Mouse (Mus musculus) inflammation-experienced regulatory T-cells (primary cell): ENCODE results near the gene Slc12a1. TPM values are rescaled to one million over a fixed set of nuclear protein-coding genes. Genes with fewer than 3 reads are reported as not detected.

Experiments
- polyA plus RNA-seq, 2 experiments: library from polyadenylated mRNA; unstranded; fragments of 100-300 nt; shearing (Covaris generic); gene quantifications; one replicate each; pipeline ENCODE4 v1.2.1; 2017

The Slc12a1 gene
- polyA plus RNA-seq: under 1 TPM in 1 of 2 experiments, not detected in 1; 0.33 TPM

GRCm38 (mm10) chr2:125152388-125152787, at the start of gene Slc12a1:
TSS of gene Slc12a1 (plus strand) at chr2:125152505.

DNA sequence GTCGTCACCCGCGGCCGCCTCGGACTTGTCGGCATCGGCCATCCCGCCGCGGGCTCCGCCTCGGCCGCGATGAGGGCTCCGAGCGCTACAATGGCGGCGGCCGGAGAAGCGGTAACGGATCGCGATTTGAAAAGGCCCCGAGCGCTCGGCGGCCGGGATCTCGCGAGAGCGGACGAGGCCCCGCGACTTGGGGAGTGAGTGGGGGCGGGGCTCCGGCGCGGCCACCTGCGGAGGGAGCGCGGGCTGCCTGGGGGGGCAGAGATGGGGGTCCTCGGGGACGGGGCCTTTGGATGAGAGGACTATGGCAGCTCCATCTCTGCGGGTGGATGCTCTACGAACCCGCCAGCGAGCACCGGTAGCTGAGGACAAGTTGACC, 28.8 kb upstream of the Slc12a1 start, which contains the start of gene Myef2:
Myef2 (minus strand) TSS at position 185 of the 376 bp plus-strand sequence.

GRCm38 (mm10) chr2:125135903-125136811, 16.1 kb upstream of the Slc12a1 start, which contains the start of gene Ctxn2:
TSS of gene Ctxn2 (plus strand) at chr2:125136692.

GRCm38 (mm10) chr2:125247108-125247961, 95.0 kb downstream of the Slc12a1 start, which contains the start of gene Dut:
TSS of gene Dut (plus strand) at chr2:125247190.

Other genes starting within 250 kb of the Slc12a1 start
- gene Slc24a5, start 84.4 kb upstream of the Slc12a1 start, polyA plus RNA-seq: 1 to 10 TPM; 1.1 to 2.5 TPM
- 10 to 100 TPM; 12.5 to 14.3 TPM for gene Myef2, start 28.8 kb upstream of the Slc12a1 start, polyA plus RNA-seq
- gene Ctxn2, start 15.8 kb upstream of the Slc12a1 start, polyA plus RNA-seq: not detected
- gene Dut, start 94.7 kb downstream of the Slc12a1 start, polyA plus RNA-seq: 10 to 100 TPM; 54.8 to 65.8 TPM